Mouse (Mus musculus) hindbrain, embryonic 11.5 days (tissue): ENCODE measurements at regions not wholly inside any gene's neighbourhood (a gene's known extent, or its start where the extent isn't known, plus 50 kb on each side); places are given as distances from the start of the nearest gene placed in this dataset.
"Not testable (repeated sequence)": the region's sequence is repeated elsewhere in the genome, so short reads cannot be mapped to it uniquely, and the experiment has no call there.

Source experiments
- ATAC-seq: fragments of 200-750 bp; cut with Nextera tagmentation; 2 replicates; pipeline ENCODE4 v1.8.0; 2017; ENCODE audit warnings: mild to moderate bottlenecking, moderate TSS enrichment, moderate library complexity; ENCODE audit not compliant: low FRiP score
- DNase-seq: peaks from one replicate; pipeline ENCODE4 v3.0.0-alpha.2; 2015; ENCODE audit warnings: low spot score
- H3K27ac ChIP-seq: fragments of 300-500 bp; sonication (generic); 2 replicates; pipeline ENCODE4 v1.5.1; 2014; ENCODE audit warnings: mild to moderate bottlenecking, low read depth, low read length
- H3K27me3 ChIP-seq: fragments of 300-500 bp; sonication (generic); 2 replicates; pipeline ENCODE4 v1.6.1; 2014; ENCODE audit warnings: mild to moderate bottlenecking, low read length, moderate library complexity, mixed read lengths; ENCODE audit not compliant: control insufficient read depth, insufficient read depth
- H3K36me3 ChIP-seq: fragments of 300-500 bp; sonication (generic); 2 replicates; pipeline ENCODE4 v1.6.1; 2014; ENCODE audit warnings: mild to moderate bottlenecking, low read length, moderate library complexity, mixed read lengths; ENCODE audit not compliant: control insufficient read depth, insufficient read depth
- H3K4me1 ChIP-seq: fragments of 300-500 bp; sonication (generic); replicated peaks from 2 replicates; pipeline ENCODE4 v1.6.1; 2014; ENCODE audit warnings: low read length, mixed read lengths; ENCODE audit not compliant: control insufficient read depth, insufficient read depth
- H3K4me2 ChIP-seq: fragments of 300-500 bp; sonication (generic); replicated peaks from 2 replicates; pipeline ENCODE4 v1.6.1; 2014; ENCODE audit warnings: mild to moderate bottlenecking, low read depth, low read length
- H3K4me3 ChIP-seq: fragments of 300-500 bp; sonication (generic); 2 replicates; pipeline ENCODE4 v1.5.1; 2014; ENCODE audit warnings: low read depth, low read length
- H3K9ac ChIP-seq: fragments of 300-500 bp; sonication (generic); 2 replicates; pipeline ENCODE4 v1.6.1; 2014; ENCODE audit warnings: low read depth, low read length
- H3K9me3 ChIP-seq: fragments of 300-500 bp; sonication (generic); 2 replicates; pipeline ENCODE4 v1.6.1; 2016; ENCODE audit warnings: low read length; ENCODE audit not compliant: control insufficient read depth
- WGBS: fragments of 180-500 bp; shearing (Covaris S2); extraction: QIAGEN DNeasy Blood & Tissue Kit; methylation state at CpG from one replicate; pipeline ENCODE4 v1.1.7; 2014; 5-methylcytosine and 5-hydroxymethylcytosine counted together

DNA sequence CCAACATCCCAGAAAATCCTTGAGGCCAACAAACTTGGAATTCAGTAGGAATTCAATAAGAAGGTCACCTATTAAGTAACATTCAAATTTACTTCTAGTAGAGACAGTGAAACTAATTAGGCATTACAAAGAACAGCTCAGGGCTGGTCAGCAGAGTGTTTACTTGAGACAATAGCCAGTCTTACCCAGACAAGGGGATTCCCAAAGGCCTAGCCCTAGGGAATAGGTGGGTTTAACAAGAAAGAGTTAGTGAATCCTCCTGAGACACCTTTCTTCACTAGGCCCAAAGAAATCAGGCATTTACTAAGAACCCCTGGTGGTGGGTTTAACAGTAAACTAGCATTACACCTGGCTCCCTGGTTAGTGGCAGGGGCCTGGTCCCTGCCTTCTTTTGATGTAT lies 597.7 kb upstream of the Cdh9 start:
- no peak for DNase-seq
- ATAC-seq: no peak
- H3K4me1 ChIP-seq: no peaks in the 10 kb centered on the region

DNA sequence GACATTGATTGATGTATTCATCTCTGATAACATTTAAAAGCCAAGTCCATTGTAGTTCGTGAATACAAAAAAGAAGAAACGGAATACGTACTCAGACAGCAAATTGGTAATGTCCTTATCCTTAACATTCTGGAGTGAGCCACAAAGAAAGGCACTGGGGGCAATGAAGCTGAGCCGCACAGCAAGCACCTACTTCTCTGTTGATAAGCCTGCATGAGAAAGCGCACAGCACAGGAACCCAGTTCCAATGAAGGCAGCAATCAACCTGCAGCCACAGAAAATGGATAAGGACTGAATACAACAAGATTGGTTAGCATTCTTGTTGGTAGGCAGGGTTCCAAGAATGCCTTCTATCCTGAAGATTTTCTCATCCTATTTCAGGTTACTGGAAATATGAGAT lies 570.4 kb upstream of the Cdh9 start:
- no peaks in the 10 kb centered on the region for H3K36me3 ChIP-seq
- no peak overlapping the region for H3K4me2 ChIP-seq
- no peak overlapping the region for H3K4me3 ChIP-seq
- no peaks in the 10 kb centered on the region for H3K27me3 ChIP-seq
- DNase-seq: peak; percentile 4
- no peak overlapping the region for H3K9ac ChIP-seq
- H3K9me3 ChIP-seq: no peaks in the 10 kb centered on the region
- no peaks in the 10 kb centered on the region for H3K4me1 ChIP-seq
- no peak overlapping the region for H3K27ac ChIP-seq
- 59% methylated on average over 5 of the region's 5 CpGs for WGBS
- 0 out of 2 replicates have a peak, but pooled peaks have one; percentile 10 for ATAC-seq

More for the DNA sequence above, 597.7 kb upstream of the Cdh9 start:
- Histone ChIP-seq H3K9ac (no peak overlapping the region), H3K36me3 (no peaks in the 10 kb centered on the region), H3K27me3 (no peaks in the 10 kb centered on the region), H3K4me3 (no peak overlapping the region), H3K4me2 (no peak overlapping the region), H3K9me3 (no peaks in the 10 kb centered on the region), H3K27ac (no peak overlapping the region)

DNA sequence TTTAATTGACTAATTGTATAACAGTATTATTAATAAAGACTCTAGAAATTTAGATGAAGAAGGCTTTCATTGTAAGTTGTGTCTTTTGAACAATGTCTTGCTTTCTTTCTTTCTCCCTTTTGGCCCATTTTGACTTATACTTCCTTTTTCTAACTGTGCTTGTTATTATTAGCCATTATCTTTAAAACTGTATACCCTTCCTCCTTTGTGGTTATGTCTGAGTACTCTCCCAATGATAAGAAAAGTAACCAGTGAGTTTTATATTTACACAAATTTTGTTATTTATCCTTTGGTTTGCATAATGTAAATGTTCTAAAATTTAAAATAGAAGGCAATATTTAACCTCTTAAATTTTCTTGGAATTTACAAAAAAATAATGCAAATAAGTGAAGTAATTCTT lies 564.6 kb upstream of the Cdh9 start:
- Histone ChIP-seq H3K9ac (no peak overlapping the region), H3K9me3 (no peaks in the 10 kb centered on the region), H3K27ac (no peak overlapping the region), H3K4me1 (no peaks in the 10 kb centered on the region), H3K36me3 (no peaks in the 10 kb centered on the region), H3K27me3 (no peaks in the 10 kb centered on the region), H3K4me3 (no peak overlapping the region), H3K4me2 (no peak overlapping the region)
- no peak for ATAC-seq
- no peak for DNase-seq

DNA sequence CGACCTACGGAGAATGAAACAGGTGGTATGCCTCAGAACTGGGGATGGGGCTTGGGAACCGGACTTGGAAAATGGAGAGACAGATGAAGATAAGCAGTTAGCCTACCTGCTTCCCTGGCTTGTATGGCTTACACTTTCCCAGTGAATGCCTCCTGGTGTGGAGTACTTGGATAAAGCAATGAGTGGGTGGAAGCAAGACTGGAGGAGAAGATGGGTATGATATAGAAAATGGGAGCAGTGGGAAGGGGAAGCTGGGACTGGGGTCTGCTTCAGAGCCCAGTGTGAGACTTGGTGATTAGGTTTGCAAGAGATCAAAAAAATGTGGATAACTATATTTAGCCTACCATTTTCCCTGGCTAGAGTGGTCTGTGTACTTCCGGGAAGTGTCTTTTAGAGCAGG lies 515.2 kb upstream of the Cdh9 start:
- DNase-seq (no peak), ATAC-seq (no peak)
- Histone ChIP-seq H3K4me3 (no peak overlapping the region), H3K36me3 (no peaks in the 10 kb centered on the region), H3K27me3 (no peaks in the 10 kb centered on the region), H3K4me1 (no peaks in the 10 kb centered on the region), H3K9me3 (no peaks in the 10 kb centered on the region), H3K27ac (no peak overlapping the region), H3K9ac (no peak overlapping the region), H3K4me2 (no peak overlapping the region)
- WGBS: 94% methylated on average over 4 of the region's 4 CpGs

DNA sequence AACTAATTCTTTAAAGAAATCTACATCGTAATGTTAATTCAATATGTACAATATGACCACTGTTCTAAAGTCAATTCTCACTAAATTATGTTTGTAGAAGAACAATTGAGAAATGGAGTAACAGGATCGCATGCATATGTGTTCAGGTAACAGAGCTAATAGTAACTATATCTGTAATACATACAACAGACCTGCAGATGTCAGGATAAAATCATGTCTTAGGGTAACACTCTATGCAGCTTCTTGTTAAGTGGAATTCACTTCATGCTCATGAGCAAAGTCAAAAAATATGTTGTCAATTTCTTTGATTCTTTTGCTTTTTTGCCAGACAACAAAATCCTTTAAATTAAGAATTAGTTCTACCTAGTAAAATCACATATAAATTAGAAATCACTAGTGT lies 506.9 kb upstream of the Cdh9 start:
- Histone ChIP-seq H3K36me3 (no peaks in the 10 kb centered on the region), H3K27ac (no peak overlapping the region), H3K4me1 (no peaks in the 10 kb centered on the region), H3K9ac (no peak overlapping the region), H3K27me3 (no peaks in the 10 kb centered on the region), H3K9me3 (no peaks in the 10 kb centered on the region), H3K4me2 (no peak overlapping the region), H3K4me3 (no peak overlapping the region)
- WGBS: 89% methylated on average over 2 of the region's 2 CpGs
- ATAC-seq (no peak), DNase-seq (no peak)

DNA sequence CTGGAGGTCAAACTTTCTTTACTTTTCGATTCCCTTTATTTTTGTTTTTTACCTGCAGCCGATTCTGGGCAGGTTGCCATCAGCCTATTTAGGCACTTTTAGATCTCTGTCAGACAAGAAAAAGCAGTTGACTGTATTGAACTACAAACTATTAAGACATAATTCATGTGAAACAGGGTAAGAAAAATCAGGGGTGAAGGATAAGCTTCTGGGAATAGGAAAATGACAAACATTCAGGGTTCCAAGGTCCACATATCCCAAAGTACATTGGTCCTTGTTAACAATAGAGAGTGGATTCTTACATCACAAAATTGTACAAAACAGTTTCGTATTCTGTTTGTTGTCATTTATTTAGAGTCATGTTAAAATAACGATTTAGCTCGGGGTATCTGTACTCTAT lies 480.0 kb upstream of the Cdh9 start:
- no peak for ATAC-seq
- DNase-seq: no peak
- Histone ChIP-seq H3K4me2 (no peak overlapping the region), H3K27me3 (no peaks in the 10 kb centered on the region), H3K9me3 (no peaks in the 10 kb centered on the region), H3K27ac (no peak overlapping the region), H3K9ac (no peak overlapping the region), H3K36me3 (no peaks in the 10 kb centered on the region), H3K4me3 (no peak overlapping the region), H3K4me1 (no peaks in the 10 kb centered on the region)
- WGBS: 90% methylated on average over 5 of the region's 5 CpGs

DNA sequence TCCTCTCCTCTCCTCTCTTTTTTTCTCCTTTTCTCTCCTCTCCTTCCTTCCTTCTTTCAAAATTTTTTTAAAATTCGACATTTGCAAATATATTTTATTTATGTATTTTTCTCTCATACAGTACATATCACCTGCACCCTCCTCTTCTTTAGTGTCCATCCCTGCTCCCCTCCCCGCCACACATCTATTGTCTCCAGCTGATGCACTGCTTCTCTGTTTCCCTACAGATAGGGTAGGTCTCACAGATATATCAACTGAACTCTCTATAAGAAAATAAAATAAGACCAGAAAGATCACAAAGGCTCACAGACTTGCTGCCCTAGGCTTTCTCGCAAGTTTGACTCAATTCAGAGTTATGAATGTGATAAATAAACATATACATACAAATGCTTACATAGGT lies 443.4 kb upstream of the Cdh9 start:
- Histone ChIP-seq H3K4me3 (no peak overlapping the region), H3K27me3 (no peaks in the 10 kb centered on the region), H3K9me3 (no peaks in the 10 kb centered on the region), H3K36me3 (no peaks in the 10 kb centered on the region), H3K27ac (no peak overlapping the region), H3K4me1 (no peaks in the 10 kb centered on the region), H3K9ac (no peak overlapping the region), H3K4me2 (no peak overlapping the region)
- no peak for ATAC-seq
- DNase-seq: no peak
- 74% methylated on average over 3 of the region's 3 CpGs for WGBS

DNA sequence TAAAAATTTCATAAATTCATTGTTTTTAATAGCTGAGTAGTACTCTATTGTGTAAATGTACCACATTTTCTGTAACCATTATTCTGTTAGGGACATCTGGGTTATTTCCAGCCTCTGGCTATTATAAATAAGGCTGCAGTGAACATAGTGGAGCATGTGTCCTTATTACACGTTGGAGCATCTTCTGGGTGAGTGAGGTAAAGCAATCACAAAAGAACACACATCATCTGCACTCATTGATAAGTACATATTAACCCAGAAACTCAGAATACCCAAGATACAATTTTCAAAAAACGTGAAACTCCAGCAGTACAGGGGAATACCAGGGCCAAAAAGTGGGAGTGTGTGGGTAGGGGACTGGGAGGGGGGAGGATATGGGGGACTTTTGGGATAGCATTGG lies 434.0 kb upstream of the Cdh9 start:
- 84% methylated on average over 2 of the region's 2 CpGs for WGBS

DNA sequence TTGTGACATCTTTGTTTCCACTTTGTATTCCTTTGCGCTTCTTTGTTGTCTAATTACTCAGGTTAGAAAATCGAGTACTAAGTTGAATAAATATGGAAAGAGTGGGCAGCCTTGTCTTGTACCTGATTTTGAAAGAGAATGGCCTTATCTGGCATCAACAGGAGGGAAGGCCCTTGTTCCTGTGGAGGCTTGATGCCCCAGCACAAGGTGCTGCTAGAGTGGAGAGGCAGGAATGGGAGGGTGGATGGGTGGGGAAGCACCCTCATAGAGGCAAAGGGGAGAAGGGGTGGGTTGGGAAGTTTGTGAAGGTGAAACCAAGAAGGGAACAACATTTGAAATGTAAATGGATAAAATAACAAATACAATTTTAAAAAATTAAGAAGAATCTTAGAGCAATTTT lies 418.9 kb upstream of the Cdh9 start:
- Histone ChIP-seq H3K27me3 (no peaks in the 10 kb centered on the region), H3K4me1 (no peaks in the 10 kb centered on the region), H3K4me2 (no peak overlapping the region), H3K36me3 (no peaks in the 10 kb centered on the region), H3K4me3 (no peak overlapping the region), H3K9me3 (no peaks in the 10 kb centered on the region), H3K27ac (no peak overlapping the region), H3K9ac (no peak overlapping the region)
- 92% methylated on average over 2 of the region's 2 CpGs for WGBS
- ATAC-seq (no peak), DNase-seq (no peak)

More for the DNA sequence above, 434.0 kb upstream of the Cdh9 start:
- not testable (repeated sequence) for H3K9me3 ChIP-seq, H3K4me2 ChIP-seq, H3K9ac ChIP-seq, H3K27me3 ChIP-seq, DNase-seq, ATAC-seq, H3K36me3 ChIP-seq, H3K4me3 ChIP-seq, H3K27ac ChIP-seq, H3K4me1 ChIP-seq
